25 mouse cellular contexts compared by ENCODE assay signal in genomic region chr6:81801804-81802203, GRCm38 (mm10).
DNase-seq lines count a peak whose midpoint lies in the region; ATAC-seq and TF ChIP-seq lines count a peak whose summit lies in the region.
"Had no signal": no experiment of that assay in that cellular context is flagged by ENCODE, and none has a peak within 500 bp of the region (broad histone marks: within the 10 kb centered on the region; RNA-seq: fewer than 3 reads in every experiment).

No protein-coding gene starts in this region.

- H3K9me3 ChIP-seq in forebrain, postnatal 0 days (ENCODE audit: low read length), result no peaks in the 10 kb centered on the region
- no peaks in the 10 kb centered on the region for H3K9me3 ChIP-seq in forebrain, embryonic 16.5 days (ENCODE audit: control insufficient read depth, low read length)
- no peaks in the 10 kb centered on the region for H3K9me3 ChIP-seq in heart, embryonic 10.5 days
- H3K9me3 ChIP-seq: embryonic facial prominence, embryonic 10.5 days; embryonic facial prominence, embryonic 12.5 days; forebrain, embryonic 13.5 days; forebrain, embryonic 15.5 days had no signal

- no peak overlapping the region for H3K27ac ChIP-seq in forebrain, postnatal 0 days (ENCODE audit: low read depth, low read length)
- no peak overlapping the region for H3K27ac ChIP-seq in forebrain, embryonic 16.5 days (ENCODE audit: low read length)
- H3K27ac ChIP-seq in layer of hippocampus, adult 2 months, result peak overlapping the region; percentile 63; the same call in 1 of the 2 replicates
- no peak overlapping the region for H3K27ac ChIP-seq in heart, embryonic 10.5 days
- H3K27ac ChIP-seq: embryonic facial prominence, embryonic 10.5 days; embryonic facial prominence, embryonic 12.5 days; forebrain, embryonic 13.5 days; forebrain, embryonic 15.5 days had no signal

- peak; percentile 43; the same call in 1 of the 2 replicates for ATAC-seq in forebrain, postnatal 0 days
- ATAC-seq in forebrain, embryonic 16.5 days, result no peak
- ATAC-seq: activated CD4-positive, CD25-positive, alpha-beta regulatory T cell, adult 4 months; CD4-positive, CD25-positive, alpha-beta regulatory T cell, adult 4 months; forebrain, embryonic 13.5 days; forebrain, embryonic 15.5 days; Patski had no signal

- peak; percentile 18 for DNase-seq in forebrain, postnatal 0 days
- DNase-seq in layer of hippocampus, adult 2 months (ENCODE audit: low spot score in 2 of 2), result no peak
- DNase-seq in layer of hippocampus, postnatal 14 days (ENCODE audit: low spot score in 2 of 2), result no peak
- DNase-seq in brain, adult 2 months (ENCODE audit: low read depth, low spot score), result peak; percentile 51
- no peak for DNase-seq in heart, embryonic 10.5 days (ENCODE audit: low spot score)
- DNase-seq: adrenal gland, adult 8-10 months; adrenal gland, postnatal 14 days; adrenal gland, postnatal 36 days; B cell, adult 2 months; cerebellum, adult 11 months; cerebellum, adult 18-20 months; cerebellum, adult 8-10 months; cerebellum, adult 9-11 months; cerebellum, postnatal 14 days; cerebellum, postnatal 36 days had no signal

- H3K4me1 ChIP-seq in forebrain, postnatal 0 days (ENCODE audit: insufficient read depth), result no peaks in the 10 kb centered on the region
- no peaks in the 10 kb centered on the region for H3K4me1 ChIP-seq in forebrain, embryonic 16.5 days (replicated peaks; ENCODE audit: control insufficient read depth, insufficient read depth, low read length)
- no peaks in the 10 kb centered on the region for H3K4me1 ChIP-seq in heart, embryonic 10.5 days
- H3K4me1 ChIP-seq: embryonic facial prominence, embryonic 10.5 days; embryonic facial prominence, embryonic 12.5 days; forebrain, embryonic 13.5 days; forebrain, embryonic 15.5 days had no signal

- H3K36me3 ChIP-seq in forebrain, postnatal 0 days (ENCODE audit: insufficient read depth), result no peaks in the 10 kb centered on the region
- H3K36me3 ChIP-seq in forebrain, embryonic 16.5 days (ENCODE audit: control insufficient read depth, insufficient read depth), result no peaks in the 10 kb centered on the region
- no peaks in the 10 kb centered on the region for H3K36me3 ChIP-seq in heart, embryonic 10.5 days
- H3K36me3 ChIP-seq: embryonic facial prominence, embryonic 10.5 days; embryonic facial prominence, embryonic 12.5 days; forebrain, embryonic 15.5 days; G1E had no signal

- no peaks in the 10 kb centered on the region for H3K27me3 ChIP-seq in forebrain, postnatal 0 days (ENCODE audit: insufficient read depth, low read length)
- H3K27me3 ChIP-seq in forebrain, embryonic 16.5 days (replicated peaks; ENCODE audit: control insufficient read depth, insufficient read depth, low read length), result no peaks in the 10 kb centered on the region
- no peaks in the 10 kb centered on the region for H3K27me3 ChIP-seq in heart, embryonic 10.5 days (ENCODE audit: insufficient read depth, poor library complexity, severe bottlenecking)
- H3K27me3 ChIP-seq: CH12.LX; embryonic facial prominence, embryonic 12.5 days; forebrain, embryonic 13.5 days; forebrain, embryonic 15.5 days had no signal

- no peak overlapping the region for H3K4me3 ChIP-seq in forebrain, postnatal 0 days (ENCODE audit: low read depth, low read length)
- H3K4me3 ChIP-seq in forebrain, embryonic 16.5 days (replicated peaks; ENCODE audit: low read length), result no peak overlapping the region
- no peak overlapping the region for H3K4me3 ChIP-seq in layer of hippocampus, adult 2 months
- H3K4me3 ChIP-seq in heart, embryonic 10.5 days, result no peak overlapping the region
- H3K4me3 ChIP-seq: embryonic facial prominence, embryonic 10.5 days; embryonic facial prominence, embryonic 12.5 days; forebrain, embryonic 13.5 days; forebrain, embryonic 15.5 days had no signal

- H3K4me2 ChIP-seq in forebrain, postnatal 0 days (ENCODE audit: low read depth), result no peak overlapping the region
- no peak overlapping the region for H3K4me2 ChIP-seq in forebrain, embryonic 16.5 days (ENCODE audit: low read length)
- H3K4me2 ChIP-seq: embryonic facial prominence, embryonic 12.5 days; forebrain, embryonic 13.5 days; forebrain, embryonic 15.5 days had no signal

- TF ChIP-seq CTCF in forebrain, postnatal 0 days (IDR thresholded peaks at IDR 0.05; ENCODE audit: low read depth), result no peak
- no peak for TF ChIP-seq CTCF in layer of hippocampus, adult 2 months (conservative IDR thresholded peaks at IDR 0.05)

- H3K9ac ChIP-seq in forebrain, postnatal 0 days, result no peak overlapping the region
- no peak overlapping the region for H3K9ac ChIP-seq in forebrain, embryonic 16.5 days (replicated peaks; ENCODE audit: low read depth, low read length)
- H3K9ac ChIP-seq: embryonic facial prominence, embryonic 12.5 days; forebrain, embryonic 13.5 days; forebrain, embryonic 15.5 days had no signal

- 84% methylated on average over 3 of the region's 3 CpGs for WGBS in forebrain, postnatal 0 days
- 87% methylated on average over 3 of the region's 3 CpGs for WGBS in forebrain, embryonic 16.5 days
- WGBS in heart, embryonic 10.5 days, result 79% methylated on average over 3 of the region's 3 CpGs

Comparison
In these comparisons a context has a peak if more than half of its experiments do, and no peak if none do; other contexts are left out.
1. DNase-seq: peak in forebrain, postnatal 0 days (single experiment) and brain, adult 2 months (single experiment); none in layer of hippocampus, adult 2 months (0 of 2), layer of hippocampus, postnatal 14 days (0 of 2) and heart, embryonic 10.5 days (single experiment).